Mouse (Mus musculus) megakaryocyte progenitor cell, adult 5-6 weeks (primary cell): ENCODE measurements around the gene Kctd7. TPM values are rescaled to one million over a fixed set of nuclear protein-coding genes. Genes with fewer than 3 reads are reported as not detected.

ENCODE experiments used
- ATAC-seq: replicated peaks from 2 replicates; pipeline ENCODE4 v1.8.0; 2016; ENCODE audit warnings: mild to moderate bottlenecking, moderate TSS enrichment, inconsistent platforms; ENCODE audit not compliant: poor library complexity
- total RNA-seq, 2 experiments: library from RNA; stranded (forward) in 1 of 2; stranded (reverse) in 1 of 2; fragments of 157-497, 149-512 nt in 1 of 2; fragments of 200-1000 nt in 1 of 2; gene quantifications; 2 replicates each; pipeline versions ENCODE4 v1.2.3 to v1.2.4; 2015 to 2017

Kctd7 gene
- total RNA-seq, 2 experiments from 2014 or later = 2.3 to 2.7 TPM

DNA sequence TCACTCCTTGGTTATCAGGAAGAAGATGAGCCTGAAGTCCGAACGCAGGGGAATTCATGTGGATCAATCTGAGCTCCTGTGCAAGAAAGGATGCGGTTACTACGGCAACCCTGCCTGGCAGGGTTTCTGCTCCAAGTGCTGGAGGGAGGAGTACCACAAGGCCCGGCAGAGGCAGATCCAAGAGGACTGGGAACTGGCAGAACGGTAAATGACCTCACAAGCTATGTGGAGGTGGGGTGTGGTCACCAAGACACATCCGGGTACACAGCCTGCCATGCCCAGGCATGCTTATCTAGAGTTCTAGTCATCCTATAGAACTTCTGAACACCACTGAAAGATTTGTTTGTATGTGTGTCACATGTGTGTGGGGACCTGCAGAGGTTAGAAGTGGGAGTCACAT is 42.7 kb downstream of the Kctd7 start:
- ATAC-seq = peak; percentile 49

- no peak for ATAC-seq
Observed at GRCm38 (mm10) chr5:130190909-130191308, 46.2 kb downstream of the Kctd7 start.

DNA sequence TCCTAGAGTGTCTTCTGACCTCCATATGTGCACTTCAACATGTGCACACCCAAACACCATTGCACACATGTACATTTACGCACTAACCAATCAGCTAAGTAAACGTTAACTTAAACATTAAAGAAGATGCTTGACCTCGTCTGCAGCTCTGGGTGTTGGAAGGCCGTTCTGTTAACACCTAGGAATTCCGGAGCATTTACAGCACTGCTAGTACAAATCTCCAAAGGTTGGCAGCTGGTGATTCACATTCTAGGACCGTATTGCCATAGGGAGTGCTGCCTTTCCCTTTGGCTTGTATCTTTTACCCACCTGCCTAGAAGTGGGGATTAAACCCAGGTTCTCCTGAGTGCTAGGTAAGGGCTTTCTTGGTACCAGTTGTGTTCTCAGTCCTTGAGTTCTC is 47.2 kb downstream of the Kctd7 start:
- no peak for ATAC-seq

DNA sequence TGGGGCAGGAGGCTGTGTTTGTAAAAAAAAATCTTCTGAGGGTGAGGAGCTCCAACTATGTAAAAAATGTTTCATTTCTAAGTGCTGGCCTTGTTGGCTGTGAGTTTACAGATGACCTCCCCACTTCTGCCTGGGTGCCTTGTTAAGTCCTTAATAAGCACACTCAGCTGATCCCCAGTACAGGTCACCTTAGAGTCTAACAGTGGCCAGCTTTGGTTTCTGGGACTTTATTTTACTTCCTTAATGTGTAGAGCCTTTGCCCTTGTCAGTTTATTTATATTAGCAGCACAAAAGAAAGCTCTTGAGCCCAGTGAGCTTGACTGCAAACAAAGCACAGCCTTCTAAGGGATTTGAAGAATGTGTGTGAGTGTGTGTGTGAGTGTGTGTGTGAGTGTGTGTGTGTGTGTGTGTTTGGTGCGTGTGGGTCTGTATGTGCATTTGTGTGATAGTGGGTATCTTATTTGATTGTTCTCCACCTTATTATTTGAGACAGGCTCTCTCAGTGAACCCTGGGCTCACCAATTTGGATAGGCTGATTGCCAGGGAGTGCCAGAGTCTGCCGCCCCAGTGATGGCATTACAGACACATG is 47.8 kb downstream of the Kctd7 start:
- no peak for ATAC-seq

GRCm38 (mm10) chr5:130193760-130194159 is 49.1 kb downstream of the Kctd7 start:
- no peak for ATAC-seq

DNA sequence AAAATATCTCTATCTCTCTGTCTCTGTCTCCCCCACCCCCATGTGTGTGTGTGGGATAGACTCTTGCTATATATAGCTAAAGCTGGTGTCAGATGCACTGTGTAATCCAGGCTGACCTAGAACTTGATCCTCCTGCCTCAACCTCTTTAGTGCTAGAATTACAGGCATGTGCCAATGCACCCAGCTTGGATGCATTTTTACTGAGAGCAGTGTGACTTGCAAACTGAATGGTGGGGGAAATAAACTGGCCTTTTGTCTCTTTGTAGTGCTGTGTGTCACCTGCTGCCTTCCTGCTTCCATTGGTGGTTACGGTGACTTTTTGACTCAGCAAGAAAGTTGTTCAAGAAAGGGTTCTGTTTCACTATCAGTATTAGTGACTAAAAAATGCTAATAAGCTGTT is 51.6 kb downstream of the Kctd7 start:
- peak; percentile 37; the same call in 1 of the 2 replicates for ATAC-seq

DNA sequence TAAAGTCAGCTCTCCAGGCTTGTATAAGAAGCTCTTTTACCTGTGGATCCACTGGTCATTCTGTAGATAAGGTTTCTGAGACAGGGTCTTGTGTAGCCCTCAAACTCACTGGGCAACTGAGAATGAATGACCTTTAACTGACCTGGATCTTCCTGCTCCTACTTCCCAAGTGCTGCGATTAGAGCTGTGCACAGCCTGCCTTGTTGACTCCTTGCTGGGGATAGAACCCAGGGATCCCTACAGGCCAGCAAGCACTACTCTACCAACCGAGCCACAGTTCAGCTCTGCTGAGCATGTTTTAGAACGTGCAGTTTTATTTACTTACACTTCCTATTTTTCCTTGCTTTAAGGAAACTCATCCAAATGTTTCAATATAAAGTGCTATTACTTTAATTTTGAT is 52.8 kb downstream of the Kctd7 start:
- ATAC-seq = no peak

DNA sequence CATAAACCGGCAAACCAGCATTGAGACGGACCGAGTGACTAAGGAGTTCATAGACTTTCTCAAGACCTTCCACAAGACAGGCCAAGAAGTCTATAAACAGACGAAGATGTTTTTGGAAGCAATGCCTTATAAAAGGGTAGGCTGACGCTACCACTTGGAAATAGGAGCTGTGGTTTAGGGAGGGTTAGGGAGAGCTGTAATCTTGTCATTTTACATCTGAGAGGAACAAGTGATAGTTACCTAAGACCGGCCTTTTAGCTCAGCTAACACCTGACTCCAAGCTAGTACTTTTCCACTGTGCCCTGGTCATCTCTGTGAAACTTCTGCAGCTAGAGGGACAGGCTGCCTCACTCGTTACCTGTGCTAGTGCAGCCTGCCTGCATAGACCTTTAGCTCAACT is 53.3 kb downstream of the Kctd7 start:
- no peak for ATAC-seq

DNA sequence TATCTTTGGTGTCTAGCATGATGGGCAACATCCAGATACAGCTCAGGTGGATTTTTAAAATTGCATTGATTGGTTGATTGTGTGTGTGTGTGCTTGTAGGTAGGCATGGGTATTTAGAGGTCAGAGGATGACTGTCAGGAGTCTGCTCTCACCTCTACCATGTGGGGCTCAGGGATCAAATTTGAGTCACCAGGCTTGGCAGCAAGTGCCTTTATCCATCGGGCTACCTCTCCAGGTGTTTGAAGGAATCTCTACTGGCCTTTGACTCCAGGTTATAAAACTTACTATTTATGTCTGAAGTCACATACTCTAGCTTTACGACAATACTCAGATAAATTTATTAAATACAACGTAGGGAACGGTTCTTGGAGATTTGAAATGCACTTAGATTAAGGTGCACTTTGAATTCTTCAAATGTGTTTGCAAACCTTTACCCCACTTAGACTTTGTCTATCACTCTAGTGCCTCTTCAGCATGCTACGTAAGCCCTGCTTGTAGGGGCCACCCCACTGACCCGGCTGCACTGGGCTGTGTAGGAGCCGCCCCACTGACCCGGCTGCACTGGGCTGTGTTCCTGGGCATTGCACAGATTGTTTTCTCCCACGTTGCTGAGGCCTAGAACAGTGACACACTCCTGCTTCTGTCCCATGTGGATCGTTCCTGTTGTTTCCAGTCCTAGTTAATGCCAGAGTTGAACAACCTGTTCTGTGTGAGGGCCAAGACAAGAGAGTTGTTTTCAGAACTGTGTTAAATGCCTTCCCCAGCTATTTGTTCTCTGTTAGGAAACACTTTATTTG is 55.8 kb downstream of the Kctd7 start:
- ATAC-seq = no peak

DNA sequence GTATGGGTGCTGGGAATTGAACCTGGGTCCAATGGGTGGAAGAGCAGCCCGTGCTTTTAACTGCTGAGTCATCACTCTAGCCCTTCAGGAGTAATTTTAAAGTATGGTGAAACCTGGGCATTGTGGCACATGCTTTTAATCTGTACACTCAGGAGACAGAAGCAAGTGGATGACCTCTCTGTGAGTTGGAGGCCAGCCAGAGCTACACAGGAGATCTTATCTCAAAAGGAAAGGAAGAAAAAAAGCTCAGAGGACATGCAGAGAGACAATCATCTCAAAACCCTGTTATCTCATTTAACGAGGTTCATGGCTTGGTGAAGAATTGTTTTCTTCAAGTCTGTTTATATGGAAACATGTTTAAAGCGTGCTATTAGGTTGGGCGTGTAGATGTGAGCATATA is 59.3 kb downstream of the Kctd7 start:
- ATAC-seq = peak; percentile 38

- ATAC-seq = 0 out of 2 replicates have a peak, but pooled peaks have one; percentile 20
Observed at GRCm38 (mm10) chr5:130204560-130204959, 59.9 kb downstream of the Kctd7 start.

Other genes starting within 250 kb of the Kctd7 start
- 3.2 and 4.2 TPM in 2 replicates for gene Zbed5, start 249.1 kb upstream of the Kctd7 start, total RNA-seq (2015)
- 2.4 and 2.8 TPM in 2 replicates for gene Zbed5, start 249.1 kb upstream of the Kctd7 start, total RNA-seq (2017)
- gene Phkg1, start 246.3 kb upstream of the Kctd7 start, total RNA-seq (2015) = 0.12 TPM in 1 of 2 replicates, not detected in the other
- gene Phkg1, start 246.3 kb upstream of the Kctd7 start, total RNA-seq (2017) = 0.14 and 0.33 TPM in 2 replicates
- 1.3 TPM in 1 of 2 replicates, not detected in the other for gene Nupr1l, start 236.3 kb upstream of the Kctd7 start, total RNA-seq (2015)
- 0.29 and 0.84 TPM in 2 replicates for gene Nupr1l, start 236.3 kb upstream of the Kctd7 start, total RNA-seq (2017)
- gene Vkorc1l1, start 202.9 kb upstream of the Kctd7 start, total RNA-seq (2015) = 60.1 and 72.6 TPM in 2 replicates
- 25.7 and 34.0 TPM in 2 replicates for gene Vkorc1l1, start 202.9 kb upstream of the Kctd7 start, total RNA-seq (2017)
- 137 and 148 TPM in 2 replicates for gene Gusb, start 141.8 kb upstream of the Kctd7 start, total RNA-seq (2015)
- gene Gusb, start 141.8 kb upstream of the Kctd7 start, total RNA-seq (2017) = 77.6 and 90.6 TPM in 2 replicates
- 22.7 and 23.0 TPM in 2 replicates for gene Asl, start 115.6 kb upstream of the Kctd7 start, total RNA-seq (2015)
- gene Asl, start 115.6 kb upstream of the Kctd7 start, total RNA-seq (2017) = 19.2 and 32.1 TPM in 2 replicates
- 39.3 and 40.3 TPM in 2 replicates for gene Crcp, start 115.6 kb upstream of the Kctd7 start, total RNA-seq (2015)
- gene Crcp, start 115.6 kb upstream of the Kctd7 start, total RNA-seq (2017) = 36.6 and 62.7 TPM in 2 replicates
- gene Tpst1, start 71.5 kb upstream of the Kctd7 start, total RNA-seq (2015) = 10.6 and 10.7 TPM in 2 replicates
- 4.3 and 6.8 TPM in 2 replicates for gene Tpst1, start 71.5 kb upstream of the Kctd7 start, total RNA-seq (2017)
- 16.0 and 20.1 TPM in 2 replicates for gene Rabgef1, start 26.9 kb downstream of the Kctd7 start, total RNA-seq (2015)
- gene Rabgef1, start 26.9 kb downstream of the Kctd7 start, total RNA-seq (2017) = 16.2 and 28.2 TPM in 2 replicates
- 61.7 and 64.2 TPM in 2 replicates for gene Tmem248, start 72.2 kb downstream of the Kctd7 start, total RNA-seq (2015)
- 75.6 and 75.9 TPM in 2 replicates for gene Tmem248, start 72.2 kb downstream of the Kctd7 start, total RNA-seq (2017)
- gene Sbds, start 110.7 kb downstream of the Kctd7 start, total RNA-seq (2015) = 48.9 and 54.6 TPM in 2 replicates
- 91.9 and 103 TPM in 2 replicates for gene Sbds, start 110.7 kb downstream of the Kctd7 start, total RNA-seq (2017)
- 15.3 and 17.0 TPM in 2 replicates for gene Tyw1, start 110.8 kb downstream of the Kctd7 start, total RNA-seq (2015)
- 37.7 and 42.0 TPM in 2 replicates for gene Tyw1, start 110.8 kb downstream of the Kctd7 start, total RNA-seq (2017)
- gene Caln1, start 224.6 kb downstream of the Kctd7 start, total RNA-seq (2015) = not detected in 2 replicates
- gene Caln1, start 224.6 kb downstream of the Kctd7 start, total RNA-seq (2017) = not detected in 2 replicates
- gene A330070K13Rik, start 239.8 kb downstream of the Kctd7 start, total RNA-seq (2015) = not detected in 2 replicates
- not detected in 2 replicates for gene A330070K13Rik, start 239.8 kb downstream of the Kctd7 start, total RNA-seq (2017)